Mouse (Mus musculus) forebrain, embryonic 13.5 days (tissue): Measurements from ENCODE around the gene Ralgapa2. TPM values are rescaled to one million over a fixed set of nuclear protein-coding genes. Genes with fewer than 3 reads are reported as not detected.

ENCODE experiments used
- ATAC-seq: fragments of 200-750 bp; cut with Nextera tagmentation; 2 replicates; pipeline ENCODE4 v1.8.0; 2017
- H3K27ac ChIP-seq: fragments of 300-500 bp; sonication (generic); 2 replicates; pipeline ENCODE4 v1.5.1; 2015; ENCODE audit warnings: inconsistent platforms, mild to moderate bottlenecking, moderate library complexity
- H3K27me3 ChIP-seq: fragments of 300-500 bp; sonication (generic); 2 replicates; pipeline ENCODE4 v1.6.1; 2015; ENCODE audit warnings: mild to moderate bottlenecking, inconsistent platforms
- H3K36me3 ChIP-seq: fragments of 300-500 bp; sonication (generic); 2 replicates; pipeline ENCODE4 v1.6.1; 2015; ENCODE audit warnings: mild to moderate bottlenecking, inconsistent platforms; ENCODE audit not compliant: poor library complexity, severe bottlenecking
- H3K4me1 ChIP-seq: fragments of 300-500 bp; sonication (generic); 2 replicates; pipeline ENCODE4 v1.6.1; 2015; ENCODE audit warnings: inconsistent platforms
- H3K4me2 ChIP-seq: fragments of 300-500 bp; sonication (generic); 2 replicates; pipeline ENCODE4 v1.6.1; 2015; ENCODE audit warnings: inconsistent platforms, mild to moderate bottlenecking, moderate library complexity
- H3K4me3 ChIP-seq: fragments of 300-500 bp; sonication (generic); 2 replicates; pipeline ENCODE4 v1.5.1; 2015; ENCODE audit warnings: mild to moderate bottlenecking, inconsistent platforms
- H3K9ac ChIP-seq: fragments of 300-500 bp; sonication (generic); 2 replicates; pipeline ENCODE4 v1.6.1; 2015; ENCODE audit warnings: mild to moderate bottlenecking, inconsistent platforms
- H3K9me3 ChIP-seq: fragments of 300-500 bp; sonication (generic); replicated peaks from 2 replicates; pipeline ENCODE4 v1.6.1; 2016; ENCODE audit warnings: inconsistent platforms
- WGBS: fragments of 180-500 bp; shearing (Covaris S2); methylation state at CpG from one replicate; pipeline ENCODE4 v1.1.7; 2015; 5-methylcytosine and 5-hydroxymethylcytosine counted together
- polyA plus RNA-seq: library from polyadenylated mRNA; unstranded; fragments of >200 nt; fragmentation: Nextera tagmentation; extraction: Ambion mirVana; gene quantifications from 2 replicates; pipeline ENCODE4 v1.2.1, GENCODE M21; 2015

Ralgapa2 gene
- polyA plus RNA-seq, 1 experiment from 2014 or later = 12.8 TPM

- 13% methylated on average over 10 of the region's 10 CpGs for WGBS
Observed at GRCm38 (mm10) chr2:146258736-146259469, 253.2 kb downstream of the Ralgapa2 start.

GRCm38 (mm10) chr2:146257609-146258008 lies 254.5 kb downstream of the Ralgapa2 start:
- no peaks in the 10 kb centered on the region for H3K36me3 ChIP-seq
- H3K27ac ChIP-seq = peak overlapping the region; percentile 63; the same call in 1 of the 2 replicates
- no peak overlapping the region for H3K4me3 ChIP-seq
- peak overlapping the region; percentile 9; the same call in 1 of the 2 replicates for H3K9ac ChIP-seq
- H3K9me3 ChIP-seq = no peaks in the 10 kb centered on the region
- WGBS = 72% methylated on average over 3 of the region's 3 CpGs
- ATAC-seq = no peak
- H3K4me2 ChIP-seq = no peak overlapping the region
- H3K4me1 ChIP-seq = peaks cover 69% of the 10 kb centered on the region
- H3K27me3 ChIP-seq = no peaks in the 10 kb centered on the region

More at GRCm38 (mm10) chr2:146258736-146259469, 253.2 kb downstream of the Ralgapa2 start:
- Histone ChIP-seq H3K4me3 (no peak overlapping the region), H3K9ac (0 out of 2 replicates have a peak overlapping the region, but pooled peaks have one; percentile 10), H3K4me2 (peak overlapping the region; percentile 39), H3K36me3 (no peaks in the 10 kb centered on the region), H3K4me1 (peaks cover 80% of the 10 kb centered on the region), H3K9me3 (no peaks in the 10 kb centered on the region), H3K27me3 (no peaks in the 10 kb centered on the region), H3K27ac (peak overlapping the region; percentile 86)
- peak; percentile 33; the same call in 1 of the 2 replicates for ATAC-seq

GRCm38 (mm10) chr2:146257037-146257436 lies 255.1 kb downstream of the Ralgapa2 start:
- Histone ChIP-seq H3K4me2 (0 out of 2 replicates have a peak overlapping the region, but pooled peaks have one; percentile 3), H3K27ac (peak overlapping the region; percentile 75), H3K4me3 (no peak overlapping the region), H3K27me3 (no peaks in the 10 kb centered on the region), H3K9ac (no peak overlapping the region), H3K36me3 (no peaks in the 10 kb centered on the region), H3K4me1 (peaks cover 63% of the 10 kb centered on the region), H3K9me3 (no peaks in the 10 kb centered on the region)
- peak; percentile 72 for ATAC-seq
- 8% methylated on average over 3 of the region's 3 CpGs for WGBS

GRCm38 (mm10) chr2:146256321-146256875 lies 255.7 kb downstream of the Ralgapa2 start:
- no peaks in the 10 kb centered on the region for H3K36me3 ChIP-seq
- no peaks in the 10 kb centered on the region for H3K27me3 ChIP-seq
- peak overlapping the region; percentile 75 for H3K27ac ChIP-seq
- 36% methylated on average over 3 of the region's 3 CpGs for WGBS
- peak; percentile 57 for ATAC-seq
- H3K9me3 ChIP-seq = no peaks in the 10 kb centered on the region
- no peak overlapping the region for H3K9ac ChIP-seq
- no peak overlapping the region for H3K4me2 ChIP-seq
- H3K4me1 ChIP-seq = peaks cover 57% of the 10 kb centered on the region
- H3K4me3 ChIP-seq = no peak overlapping the region

- Histone ChIP-seq H3K27ac (no peak overlapping the region), H3K27me3 (no peaks in the 10 kb centered on the region)
Observed at GRCm38 (mm10) chr2:146255636-146256035, 256.5 kb downstream of the Ralgapa2 start.

GRCm38 (mm10) chr2:146254387-146254786 lies 257.8 kb downstream of the Ralgapa2 start:
- no peaks in the 10 kb centered on the region for H3K27me3 ChIP-seq
- WGBS = 96% methylated on average over 1 of the region's 1 CpGs

More at GRCm38 (mm10) chr2:146255636-146256035, 256.5 kb downstream of the Ralgapa2 start:
- Histone ChIP-seq H3K4me2 (no peak overlapping the region), H3K4me3 (no peak overlapping the region), H3K36me3 (no peaks in the 10 kb centered on the region), H3K9me3 (no peaks in the 10 kb centered on the region), H3K4me1 (peaks cover 50% of the 10 kb centered on the region), H3K9ac (no peak overlapping the region)
- ATAC-seq = no peak

GRCm38 (mm10) chr2:146250236-146250904 lies 261.8 kb downstream of the Ralgapa2 start:
- H3K4me3 ChIP-seq = no peak overlapping the region
- no peaks in the 10 kb centered on the region for H3K9me3 ChIP-seq
- H3K27ac ChIP-seq = no peak overlapping the region; the same call in 1 of the 2 replicates
- no peaks in the 10 kb centered on the region for H3K36me3 ChIP-seq
- peaks cover 18% of the 10 kb centered on the region for H3K4me1 ChIP-seq
- 68% methylated on average over 6 of the region's 6 CpGs for WGBS
- no peaks in the 10 kb centered on the region for H3K27me3 ChIP-seq
- H3K9ac ChIP-seq = no peak overlapping the region
- no peak overlapping the region for H3K4me2 ChIP-seq
- ATAC-seq = peak; percentile 61; the same call in 1 of the 2 replicates

More at GRCm38 (mm10) chr2:146254387-146254786, 257.8 kb downstream of the Ralgapa2 start:
- Histone ChIP-seq H3K4me2 (no peak overlapping the region), H3K9me3 (no peaks in the 10 kb centered on the region), H3K9ac (no peak overlapping the region), H3K36me3 (no peaks in the 10 kb centered on the region), H3K27ac (no peak overlapping the region), H3K4me3 (no peak overlapping the region), H3K4me1 (peaks cover 45% of the 10 kb centered on the region)
- no peak for ATAC-seq

- peak; percentile 79 for ATAC-seq
- Histone ChIP-seq H3K4me2 (no peak overlapping the region), H3K36me3 (peaks cover 8% of the 10 kb centered on the region), H3K9me3 (no peaks in the 10 kb centered on the region), H3K9ac (no peak overlapping the region), H3K27ac (peak overlapping the region; percentile 45), H3K27me3 (no peaks in the 10 kb centered on the region), H3K4me1 (peaks cover 18% of the 10 kb centered on the region), H3K4me3 (no peak overlapping the region)
- WGBS = 71% methylated on average over 7 of the region's 7 CpGs
Observed at GRCm38 (mm10) chr2:146249033-146249432, 263.1 kb downstream of the Ralgapa2 start.

GRCm38 (mm10) chr2:146247576-146247975 lies 264.6 kb downstream of the Ralgapa2 start:
- H3K4me3 ChIP-seq = no peak overlapping the region
- WGBS = 63% methylated on average over 6 of the region's 6 CpGs
- ATAC-seq = no peak; the same call in 1 of the 2 replicates

GRCm38 (mm10) chr2:146246409-146247075 lies 265.6 kb downstream of the Ralgapa2 start:
- 80% methylated on average over 4 of the region's 4 CpGs for whole genome bisulfite sequencing

More at GRCm38 (mm10) chr2:146247576-146247975, 264.6 kb downstream of the Ralgapa2 start:
- H3K27me3 ChIP-seq = no peaks in the 10 kb centered on the region
- no peaks in the 10 kb centered on the region for H3K9me3 ChIP-seq
- H3K27ac ChIP-seq = no peak overlapping the region
- peaks cover 10% of the 10 kb centered on the region for H3K36me3 ChIP-seq
- H3K9ac ChIP-seq = no peak overlapping the region
- peaks cover 18% of the 10 kb centered on the region for H3K4me1 ChIP-seq
- no peak overlapping the region for H3K4me2 ChIP-seq

GRCm38 (mm10) chr2:146245401-146245800 lies 266.7 kb downstream of the Ralgapa2 start:
- no peak for ATAC-seq
- 73% methylated on average over 7 of the region's 7 CpGs for WGBS
- H3K9me3 ChIP-seq = no peaks in the 10 kb centered on the region

More at GRCm38 (mm10) chr2:146246409-146247075, 265.6 kb downstream of the Ralgapa2 start:
- Histone ChIP-seq H3K27me3 (no peaks in the 10 kb centered on the region), H3K36me3 (peaks cover 10% of the 10 kb centered on the region), H3K4me3 (no peak overlapping the region), H3K9me3 (no peaks in the 10 kb centered on the region), H3K4me1 (peaks cover 18% of the 10 kb centered on the region), H3K27ac (no peak overlapping the region), H3K9ac (no peak overlapping the region), H3K4me2 (no peak overlapping the region)
- ATAC-seq = no peak

More at GRCm38 (mm10) chr2:146245401-146245800, 266.7 kb downstream of the Ralgapa2 start:
- H3K36me3 ChIP-seq = peaks cover 10% of the 10 kb centered on the region
- H3K4me1 ChIP-seq = peaks cover 15% of the 10 kb centered on the region
- H3K4me3 ChIP-seq = no peak overlapping the region
- H3K4me2 ChIP-seq = no peak overlapping the region
- H3K27ac ChIP-seq = no peak overlapping the region
- no peaks in the 10 kb centered on the region for H3K27me3 ChIP-seq
- H3K9ac ChIP-seq = no peak overlapping the region
